Mouse (Mus musculus) inflammation-experienced regulatory T-cells, adult 6 months (primary cell): Measurements from ENCODE around the gene Hoxc5. TPM values are rescaled to one million over a fixed set of nuclear protein-coding genes. Genes with fewer than 3 reads are reported as not detected.

Experiments used
- ATAC-seq: one replicate; pipeline ENCODE4 v1.8.0; 2017
- polyA plus RNA-seq, 3 experiments: library from polyadenylated mRNA; unstranded; fragments of 100-300 nt; shearing (Covaris generic); gene quantifications; one replicate each; pipeline ENCODE4 v1.2.1; 2017

The Hoxc5 gene
- polyA plus RNA-seq: not detected

DNA sequence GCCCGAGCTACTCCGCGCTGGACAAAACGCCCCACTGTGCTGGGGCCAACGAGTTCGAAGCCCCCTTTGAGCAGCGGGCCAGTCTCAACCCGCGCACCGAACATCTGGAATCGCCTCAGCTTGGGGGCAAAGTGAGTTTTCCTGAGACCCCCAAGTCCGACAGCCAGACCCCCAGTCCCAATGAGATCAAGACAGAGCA lies at the start of gene Hoxc5:
Hoxc5 (plus strand) TSS at position 132 of the 199 bp plus-strand sequence.
- no peak for ATAC-seq

DNA sequence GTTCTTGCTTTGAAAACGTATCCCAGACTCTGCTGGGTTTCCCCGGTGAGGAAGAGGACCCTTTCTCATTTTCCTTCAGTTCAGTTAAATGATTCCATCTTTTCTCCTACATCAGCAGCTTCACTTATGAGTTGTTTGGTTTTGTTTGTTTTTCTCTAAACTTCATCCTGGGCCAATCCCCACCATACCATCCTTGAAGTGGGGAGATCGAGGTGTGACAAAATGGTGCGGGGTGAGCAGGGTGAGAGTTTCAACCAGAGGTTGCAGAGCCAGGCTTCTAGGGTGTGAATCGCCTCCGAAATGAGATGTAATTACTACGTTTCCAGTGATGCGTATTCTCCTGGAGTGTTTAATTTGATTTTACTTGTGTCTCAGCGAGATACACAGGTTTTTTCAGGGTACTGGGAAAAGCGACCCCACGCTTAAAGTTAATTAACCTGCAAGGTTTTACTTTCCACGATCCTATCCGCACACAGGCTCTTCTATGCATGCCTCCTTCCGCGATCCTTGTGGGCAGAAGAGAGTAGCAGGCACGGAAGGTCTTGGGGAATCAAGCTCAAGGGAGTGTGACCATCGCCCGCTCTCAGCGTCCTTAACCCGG lies 49.2 kb upstream of the Hoxc5 start:
- no peak for ATAC-seq

DNA sequence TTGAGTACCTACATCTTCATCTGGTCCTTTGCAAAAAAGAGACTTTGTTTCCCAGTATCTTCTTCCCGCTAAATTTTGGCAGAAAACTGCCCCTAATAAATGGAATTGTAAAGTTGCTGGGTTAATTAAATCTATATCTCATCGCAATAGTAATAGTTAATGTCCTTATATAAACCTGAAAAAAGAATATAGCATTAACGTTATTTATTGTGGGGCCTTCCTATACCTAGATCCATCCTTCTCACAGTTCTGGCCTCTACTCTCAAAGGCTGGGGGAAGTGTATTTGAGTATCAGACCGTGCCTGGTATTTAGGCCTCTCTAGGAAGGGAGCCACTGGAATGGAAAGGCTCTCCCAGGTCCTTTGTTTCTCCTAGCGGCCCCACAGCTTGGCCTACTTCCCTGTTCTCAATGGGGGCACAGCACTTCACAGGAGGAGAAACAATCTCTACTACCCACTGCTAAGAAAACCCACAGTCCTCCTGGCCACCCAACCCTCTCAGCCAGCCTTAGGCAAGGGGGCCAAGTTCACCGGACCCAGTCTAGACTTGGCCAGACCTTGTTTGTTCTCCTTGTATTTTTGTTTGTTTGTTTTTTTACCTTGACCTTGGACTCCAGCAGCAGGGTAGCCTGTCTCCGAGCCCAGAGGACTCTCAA lies 48.5 kb upstream of the Hoxc5 start:
- ATAC-seq: no peak

DNA sequence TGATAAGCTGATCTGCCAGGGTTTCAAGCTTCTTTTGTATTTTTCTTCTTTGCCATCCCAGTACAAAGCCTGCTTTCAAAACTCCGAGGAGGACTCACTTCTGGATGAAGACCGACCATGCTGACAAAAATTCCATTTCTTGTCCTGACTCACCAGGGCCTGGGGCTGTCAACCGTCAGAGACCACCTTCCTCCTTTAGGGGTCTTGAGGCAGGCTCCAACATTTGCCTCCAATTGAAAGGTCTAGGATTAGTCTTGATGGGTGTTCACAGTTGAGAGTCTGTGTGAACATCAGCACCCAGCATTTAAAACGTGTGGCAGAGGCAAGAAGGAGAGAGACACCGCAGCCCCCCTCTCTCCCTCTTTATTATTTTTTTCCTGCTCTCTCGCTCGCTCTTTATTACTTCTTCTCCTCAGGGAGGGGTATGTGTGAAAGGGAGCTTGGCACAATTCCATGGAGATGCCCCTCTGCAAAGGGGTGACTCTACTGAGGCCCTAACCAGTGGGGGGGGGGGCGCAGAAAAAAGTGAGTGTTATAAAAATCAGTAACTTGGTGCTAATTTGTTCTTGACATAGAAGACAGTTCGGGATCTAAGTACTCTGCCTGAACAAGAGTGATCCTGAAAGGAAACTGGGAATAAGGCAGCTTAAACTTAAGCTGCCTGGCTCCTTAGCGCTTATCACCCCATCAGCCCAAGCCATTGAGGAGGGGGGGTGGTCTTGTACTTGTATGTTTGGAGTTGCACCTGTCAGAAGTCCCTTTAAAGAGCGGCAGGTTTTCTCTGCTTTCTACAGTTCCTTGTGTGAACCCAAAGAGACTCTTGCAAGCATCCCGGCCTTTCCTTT lies 47.7 kb upstream of the Hoxc5 start:
- no peak for ATAC-seq

DNA sequence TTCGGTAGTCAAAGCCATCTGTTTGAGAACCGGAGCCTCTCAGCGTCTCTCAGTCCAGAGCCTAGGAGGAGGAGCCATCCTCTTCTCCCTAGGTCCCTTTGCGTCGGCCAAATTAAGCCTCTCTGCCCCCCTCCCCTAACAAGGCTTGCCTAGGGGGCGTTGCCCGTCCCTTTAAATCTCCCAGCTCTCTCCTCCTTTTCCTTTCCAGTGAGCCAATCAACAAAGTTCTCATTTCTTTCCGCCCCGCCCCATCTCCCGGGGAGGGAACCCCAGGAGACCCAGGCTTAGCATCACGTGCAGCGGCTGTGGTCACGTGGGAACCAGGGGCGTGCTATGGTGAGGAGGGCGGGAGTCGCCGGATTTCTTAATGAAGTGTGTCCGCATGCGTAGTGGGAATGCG lies 46.6 kb upstream of the Hoxc5 start:
- no peak for ATAC-seq

DNA sequence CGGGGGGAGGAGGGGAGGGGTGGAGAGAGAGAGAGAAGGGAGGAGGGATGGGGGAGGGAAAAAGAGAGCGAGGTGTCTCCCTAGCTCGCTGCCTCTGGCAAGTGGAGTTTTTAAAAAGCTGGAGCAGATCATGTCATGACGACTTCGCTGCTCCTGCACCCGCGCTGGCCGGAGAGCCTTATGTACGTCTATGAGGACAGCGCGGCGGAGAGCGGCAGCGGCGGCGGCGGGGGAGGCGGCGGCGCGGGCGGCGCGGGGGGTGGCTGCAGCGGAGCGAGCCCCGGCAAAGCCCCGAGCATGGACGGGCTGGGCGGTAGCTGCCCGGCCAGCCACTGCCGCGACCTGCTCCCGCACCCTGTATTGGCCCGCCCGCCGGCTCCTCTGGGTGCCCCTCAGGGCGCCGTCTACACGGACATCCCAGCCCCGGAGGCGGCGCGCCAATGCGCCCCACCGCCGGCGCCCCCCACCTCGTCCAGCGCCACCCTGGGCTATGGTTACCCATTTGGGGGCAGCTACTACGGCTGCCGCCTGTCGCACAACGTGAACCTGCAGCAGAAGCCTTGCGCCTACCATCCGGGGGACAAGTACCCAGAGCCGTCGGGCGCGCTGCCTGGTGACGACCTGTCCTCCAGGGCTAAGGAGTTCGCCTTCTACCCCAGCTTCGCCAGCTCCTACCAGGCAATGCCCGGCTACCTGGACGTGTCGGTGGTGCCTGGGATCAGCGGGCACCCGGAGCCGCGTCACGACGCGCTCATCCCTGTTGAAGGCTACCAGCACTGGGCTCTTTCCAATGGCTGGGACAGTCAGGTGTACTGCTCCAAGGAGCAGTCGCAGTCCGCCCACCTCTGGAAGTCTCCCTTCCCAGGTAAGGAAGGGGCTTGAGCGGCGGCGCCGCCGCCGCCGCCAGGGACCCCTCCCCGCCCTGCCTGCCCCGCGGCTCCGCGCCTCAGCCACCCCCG lies 45.9 kb upstream of the Hoxc5 start, which contains the start of gene Hoxc13:
Hoxc13 (plus strand) TSS at position 51 of the 959 bp plus-strand sequence.
- ATAC-seq: no peak

DNA sequence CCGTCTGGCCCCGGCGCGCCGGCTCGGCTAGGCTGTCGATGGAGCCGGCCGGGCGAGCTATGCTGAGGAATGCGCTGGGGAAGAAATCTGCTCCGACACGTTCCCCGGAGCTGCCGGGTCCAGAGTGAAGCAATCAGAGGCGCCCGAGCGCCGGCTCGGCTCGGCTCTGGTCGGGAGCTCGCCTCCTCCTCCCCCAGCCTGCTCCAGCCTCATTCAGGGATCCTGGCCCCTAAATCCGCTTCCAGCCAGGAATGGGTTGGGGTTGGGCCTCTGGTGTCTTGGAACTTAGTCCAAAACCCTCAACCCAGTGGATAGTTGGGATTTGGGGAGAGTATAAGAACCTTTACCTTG lies 45.3 kb upstream of the Hoxc5 start:
- ATAC-seq: no peak

DNA sequence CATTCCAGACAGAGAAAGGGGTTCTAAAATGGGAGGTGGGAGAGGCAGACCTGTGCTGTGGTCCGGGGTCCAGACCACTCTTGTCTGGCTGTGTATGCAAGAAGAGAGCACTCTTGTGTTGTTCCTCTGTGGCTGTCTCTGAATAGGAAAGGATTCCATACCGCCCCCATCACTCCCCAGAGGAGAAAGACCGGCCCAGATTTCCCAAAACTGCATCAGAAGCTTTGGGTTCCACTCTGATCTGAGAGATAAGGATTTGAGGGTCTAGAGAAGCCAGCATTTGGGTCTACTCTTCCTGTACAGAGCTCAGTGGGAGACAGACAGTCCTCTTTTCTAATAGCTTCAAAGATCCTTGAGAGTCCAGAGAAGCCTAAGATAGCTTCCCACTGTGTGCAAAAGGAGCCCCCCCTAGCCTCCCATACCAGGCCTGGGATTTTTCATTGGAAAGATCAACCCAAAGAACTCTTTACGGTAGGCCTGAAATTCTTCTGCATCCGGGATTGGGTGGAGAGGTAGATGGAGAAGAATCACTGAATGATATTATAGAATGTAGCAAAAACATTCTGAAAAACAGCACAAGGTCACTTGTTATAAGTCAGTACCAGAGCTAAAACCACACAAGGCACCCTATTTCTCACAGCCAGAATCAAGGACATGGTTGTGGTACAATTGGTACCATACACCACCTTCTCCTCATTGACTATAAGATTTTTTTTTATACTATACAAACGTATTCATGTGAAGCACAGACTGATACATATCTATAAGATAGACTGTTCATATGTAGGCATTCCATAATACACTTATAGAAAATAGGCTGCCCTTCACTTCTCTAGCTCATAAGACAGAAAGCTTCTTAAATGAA lies 44.4 kb upstream of the Hoxc5 start:
- no peak for ATAC-seq

DNA sequence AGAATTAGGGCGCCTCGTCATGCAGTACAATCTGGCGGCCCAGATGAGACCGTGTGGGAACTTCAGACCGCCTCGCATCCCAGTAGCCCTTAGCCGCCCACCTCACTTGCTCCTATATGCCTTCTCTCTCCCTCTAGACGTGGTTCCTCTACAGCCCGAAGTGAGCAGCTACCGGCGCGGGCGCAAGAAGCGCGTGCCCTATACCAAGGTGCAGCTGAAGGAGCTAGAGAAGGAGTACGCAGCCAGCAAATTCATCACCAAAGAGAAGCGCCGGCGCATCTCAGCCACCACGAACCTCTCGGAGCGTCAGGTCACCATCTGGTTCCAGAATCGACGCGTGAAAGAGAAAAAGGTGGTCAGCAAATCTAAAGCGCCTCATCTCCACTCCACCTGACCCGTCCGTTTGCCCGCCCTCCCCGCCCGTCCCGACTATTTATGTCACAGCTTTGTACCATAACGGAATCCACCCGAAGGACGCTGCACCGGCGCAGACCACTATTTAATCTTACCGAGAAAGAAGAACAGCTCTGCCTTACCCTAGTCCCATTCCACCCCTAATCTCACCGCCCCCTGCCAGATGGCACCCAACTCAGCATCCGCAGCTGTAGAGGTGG lies 40.1 kb upstream of the Hoxc5 start:
- ATAC-seq: no peak

DNA sequence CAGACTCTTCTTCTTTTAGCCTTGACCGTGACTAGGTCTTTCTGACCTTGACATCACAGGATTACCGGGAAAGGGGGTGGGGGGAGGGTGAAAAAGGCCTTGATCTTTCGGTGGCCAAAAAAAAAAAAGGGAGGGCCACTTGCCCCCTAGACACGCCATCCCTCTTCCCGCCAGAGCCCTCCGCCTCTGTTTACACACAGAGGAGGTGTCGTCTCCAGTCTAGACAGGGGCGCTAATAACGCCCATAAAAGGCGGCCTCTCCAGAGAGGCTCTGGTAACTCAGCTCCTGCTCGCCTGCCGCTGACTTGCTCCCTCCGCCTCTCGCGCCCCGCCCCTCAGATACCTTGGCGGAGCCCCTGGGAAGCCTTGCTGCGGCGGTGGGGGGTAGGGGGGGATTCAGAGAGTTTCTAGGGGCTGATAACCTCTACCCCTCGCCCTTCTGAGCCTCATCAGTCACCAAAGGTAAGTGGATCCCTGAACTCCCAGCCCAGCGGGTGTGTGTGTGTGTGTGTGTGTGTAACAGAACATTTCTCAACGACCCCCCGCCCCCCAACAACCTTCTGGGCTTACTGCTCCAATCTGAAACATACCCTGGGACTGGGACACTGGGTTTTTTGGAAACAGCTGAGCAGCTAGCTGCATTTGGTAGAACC lies 35.4 kb upstream of the Hoxc5 start:
- no peak for ATAC-seq

DNA sequence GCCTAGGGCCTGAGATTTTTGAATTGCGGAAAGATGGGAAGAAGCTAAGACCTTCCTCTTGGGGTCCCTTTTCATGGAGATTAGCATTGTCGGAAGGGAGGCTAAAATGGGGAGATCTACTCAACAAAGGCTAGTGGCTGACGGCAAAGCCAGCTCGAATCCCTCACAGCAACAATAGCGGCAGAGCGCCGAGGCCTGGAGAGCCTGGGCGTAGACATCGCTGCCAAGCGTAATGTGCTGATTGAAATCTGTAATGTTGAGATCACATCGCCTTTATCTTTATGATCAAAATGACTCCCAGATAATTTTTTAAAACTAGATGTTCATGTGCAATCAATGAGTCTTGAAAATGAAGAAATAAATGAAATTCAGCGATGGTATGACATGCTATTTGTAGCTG lies 32.8 kb upstream of the Hoxc5 start:
- ATAC-seq: no peak

DNA sequence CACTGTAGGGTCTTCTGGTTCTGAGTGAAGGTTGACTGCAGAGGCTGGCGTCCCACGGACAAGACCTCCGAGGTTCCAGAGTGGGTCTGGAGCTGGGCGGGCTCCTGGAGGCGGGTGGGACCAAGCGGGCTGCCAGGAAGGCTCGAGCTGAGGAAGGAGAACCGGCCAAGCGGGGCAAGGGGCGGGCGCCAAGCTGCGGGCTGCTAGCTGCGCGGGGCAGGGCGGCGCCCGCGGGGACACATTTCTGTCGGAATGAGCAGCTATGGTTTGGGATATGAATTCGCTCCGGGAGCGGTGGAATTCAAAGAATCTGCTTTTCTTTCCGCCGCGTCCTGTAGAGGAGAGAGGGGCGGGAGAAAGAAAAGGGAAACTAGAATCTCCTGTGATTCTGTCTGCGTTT lies 32.3 kb upstream of the Hoxc5 start:
- ATAC-seq: no peak

DNA sequence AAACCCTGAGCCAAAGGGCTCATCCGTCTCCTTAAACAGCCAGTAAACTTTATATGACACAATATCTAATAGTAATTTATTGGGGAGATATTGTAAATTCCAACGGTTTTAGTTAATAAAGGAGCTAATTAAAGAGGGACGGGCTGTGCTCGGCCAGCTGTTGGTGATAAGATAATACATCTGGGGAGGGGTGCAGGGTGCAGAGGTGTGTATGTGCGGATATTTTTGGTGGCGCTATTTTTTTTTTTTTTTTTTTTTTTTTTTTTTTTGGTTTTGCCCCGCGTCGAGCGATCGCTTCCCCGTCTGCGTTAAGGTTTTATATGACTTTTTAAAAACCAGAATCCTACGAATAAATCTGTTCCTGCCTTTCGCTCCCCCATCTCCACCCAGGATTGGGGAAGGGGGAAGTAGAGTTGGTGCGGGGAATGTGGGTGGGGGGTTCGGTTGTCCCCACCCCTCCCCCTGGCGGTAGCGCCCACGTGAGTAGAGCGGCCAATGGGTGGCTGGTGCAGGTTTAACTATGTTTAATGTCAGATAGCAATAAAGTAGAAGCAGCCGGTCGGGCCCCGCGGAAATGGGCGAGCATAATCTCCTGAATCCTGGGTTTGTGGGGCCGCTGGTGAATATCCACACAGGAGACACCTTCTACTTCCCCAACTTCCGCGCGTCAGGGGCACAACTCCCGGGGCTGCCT lies 30.8 kb upstream of the Hoxc5 start, which contains the start of gene Hoxc12:
Hoxc12 (plus strand) TSS at position 479 of the 694 bp plus-strand sequence.
- ATAC-seq: no peak

DNA sequence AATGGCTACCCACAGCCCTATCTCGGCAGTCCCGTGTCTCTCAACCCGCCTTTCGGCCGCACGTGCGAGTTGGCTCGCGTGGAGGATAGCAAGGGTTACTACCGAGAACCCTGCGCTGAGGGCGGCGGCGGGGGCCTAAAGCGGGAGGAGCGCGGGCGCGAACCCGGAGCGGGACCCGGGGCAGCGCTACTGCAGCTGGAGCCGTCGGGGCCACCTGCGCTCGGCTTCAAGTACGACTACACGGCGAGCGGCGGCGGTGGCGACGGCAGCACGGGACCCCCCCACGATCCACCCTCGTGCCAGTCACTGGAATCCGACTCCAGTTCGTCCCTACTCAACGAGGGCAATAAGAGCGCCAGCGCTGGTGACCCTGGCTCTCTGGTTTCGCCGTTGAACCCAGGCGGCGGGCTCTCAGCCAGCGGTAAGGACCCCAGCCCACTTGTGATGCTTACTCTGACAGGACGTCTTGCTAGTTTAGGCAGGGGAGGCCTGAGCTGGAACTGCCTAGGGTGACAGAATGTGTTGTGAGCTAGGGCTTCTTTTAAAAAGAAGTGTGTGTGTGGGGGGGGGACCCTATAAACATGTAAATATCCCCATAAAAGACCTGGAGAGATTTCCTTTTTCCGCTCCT lies 30.1 kb upstream of the Hoxc5 start:
- ATAC-seq: no peak

DNA sequence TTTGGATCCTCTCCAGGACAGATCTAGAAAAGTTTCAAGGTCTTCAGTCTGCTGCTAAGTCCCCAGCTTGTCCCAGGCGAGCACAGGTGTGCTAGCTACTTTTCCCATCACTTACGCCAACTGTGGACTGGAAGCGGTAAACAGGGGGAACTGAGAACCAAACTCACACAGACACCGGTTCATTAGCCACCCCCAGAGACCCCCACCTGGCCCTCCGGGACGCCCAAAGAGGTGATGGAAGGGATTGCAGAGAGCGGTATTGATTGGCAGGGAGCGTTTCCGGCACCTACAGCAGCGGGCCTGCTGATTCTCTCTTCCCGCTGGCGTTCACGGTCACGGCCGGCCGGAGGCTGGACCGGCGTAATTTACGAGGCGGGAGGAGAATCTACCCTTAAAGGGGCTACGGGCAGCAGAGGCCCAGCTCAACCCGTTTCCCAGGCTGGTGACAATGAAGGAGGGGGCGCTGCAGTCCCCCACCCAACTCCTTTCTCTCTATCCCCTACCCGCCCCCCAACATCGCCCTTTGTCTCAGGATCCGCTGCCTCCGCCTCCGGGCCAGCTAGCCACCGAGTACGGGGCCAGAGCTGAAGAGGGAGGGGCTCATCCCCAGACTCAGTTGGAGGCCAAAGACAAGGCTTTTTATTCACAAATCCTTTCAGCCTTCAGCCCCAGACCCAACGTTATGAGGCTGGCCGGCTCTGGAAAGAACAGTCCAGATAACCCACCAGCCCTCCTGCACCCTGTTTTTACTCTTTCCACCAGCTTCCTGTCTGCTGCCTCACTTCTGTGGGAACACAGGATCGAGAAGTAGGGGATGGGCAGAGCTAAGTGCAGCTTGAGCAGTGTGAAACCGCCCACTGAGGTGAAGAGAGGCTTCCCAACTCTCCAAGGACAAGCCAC lies 27.7 kb upstream of the Hoxc5 start:
- no peak for ATAC-seq

DNA sequence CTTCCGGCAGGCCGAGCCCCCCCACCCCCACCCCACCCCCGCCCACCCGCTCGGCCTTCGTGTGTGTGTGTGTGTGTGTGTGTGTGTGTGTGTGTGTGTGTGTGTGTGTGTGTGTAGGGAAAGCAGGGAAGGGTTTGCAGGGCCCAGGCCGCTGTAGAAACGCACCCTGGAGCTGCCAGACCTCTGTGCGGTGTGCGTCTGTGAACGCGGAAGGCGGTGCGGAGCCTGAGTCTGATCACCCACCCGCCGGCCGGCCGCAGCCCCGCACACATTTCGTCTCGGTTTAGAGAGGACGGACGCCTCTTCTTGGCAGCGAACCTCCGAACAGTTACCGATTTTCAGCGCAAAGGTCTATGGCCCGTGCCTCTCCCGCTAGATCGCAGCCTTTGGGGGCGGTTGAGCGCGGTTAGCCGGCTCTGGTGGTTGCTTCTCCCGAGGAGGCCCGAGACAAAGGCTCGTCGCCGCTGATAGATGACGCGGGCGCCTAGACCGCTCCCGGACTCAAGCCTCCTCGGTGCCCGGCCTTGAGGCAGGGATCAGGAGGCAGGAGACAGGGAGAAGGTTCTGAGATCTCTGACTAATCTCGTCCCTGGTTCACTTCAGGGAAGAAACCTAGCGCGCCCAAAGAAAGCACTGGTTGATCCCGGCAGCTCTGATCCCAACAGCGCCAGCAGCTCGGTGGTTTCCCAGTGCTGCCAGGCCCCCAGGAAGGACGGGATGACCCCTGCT lies 24.3 kb upstream of the Hoxc5 start:
- ATAC-seq: no peak

DNA sequence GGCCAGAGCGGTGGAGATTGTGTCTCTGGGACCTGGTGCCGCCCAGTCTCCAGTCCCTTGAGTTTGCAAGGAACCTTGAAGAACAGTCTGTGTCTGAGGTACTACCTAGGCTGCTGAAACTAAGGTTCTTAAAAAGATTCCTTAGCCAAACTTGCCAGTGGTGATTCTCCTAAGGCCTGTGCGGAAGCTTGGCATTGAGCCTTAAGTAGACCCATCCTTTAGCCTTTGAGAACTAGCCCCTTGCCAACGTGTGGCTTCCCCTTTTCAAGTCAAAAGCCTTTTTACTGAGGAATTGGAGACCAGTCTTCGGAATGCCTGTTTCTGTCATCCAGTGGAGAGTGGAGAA lies 23.8 kb upstream of the Hoxc5 start:
- no peak for ATAC-seq
